Mouse (Mus musculus) MEL (cell line): Measurements from ENCODE around the gene AC170998.1. TPM values are rescaled to one million over a fixed set of nuclear protein-coding genes. Genes with fewer than 3 reads are reported as not detected.

ENCODE experiments used
- DNase-seq: peaks from one replicate; pipeline ENCODE4 v3.0.0; 2011; ENCODE audit warnings: low read depth, low spot score
- H3K27ac ChIP-seq: 2 replicates; pipeline ENCODE4 v1.5.1; 2012; ENCODE audit warnings: low read depth, mild to moderate bottlenecking, control low read depth, low read length, moderate library complexity; ENCODE audit not compliant: control insufficient read depth
- H3K27me3 ChIP-seq, 2 experiments: fragments of 150-350 bp in 1 of 2; sonication (generic) in 1 of 2; 2 replicates each; pipeline ENCODE4 v1.6.1; 2012; ENCODE audit warnings: low read length in 2 of 2, mild to moderate bottlenecking in 2 of 2, improper control_type of control experiment in 1 of 2, moderate library complexity in 1 of 2; ENCODE audit not compliant: insufficient read depth in 2 of 2, control insufficient read depth in 1 of 2
- H3K36me3 ChIP-seq, 2 experiments: 2 replicates each; pipeline ENCODE4 v1.6.1; 2012 to 2014; ENCODE audit warnings: low read length in 2 of 2, improper control_type of control experiment in 1 of 2, inconsistent platforms in 1 of 2, mild to moderate bottlenecking in 1 of 2; ENCODE audit not compliant: insufficient read depth in 2 of 2, control insufficient read depth in 1 of 2
- H3K4me1 ChIP-seq, 2 experiments: fragments of 150-350 bp in 1 of 2; sonication (generic) in 1 of 2; 2 replicates each; pipeline ENCODE4 v1.6.1; 2012; ENCODE audit warnings: low read length in 2 of 2, improper control_type of control experiment in 1 of 2, mild to moderate bottlenecking in 1 of 2; ENCODE audit not compliant: insufficient read depth in 2 of 2, control insufficient read depth in 1 of 2
- H3K4me3 ChIP-seq, 2 experiments: fragments of 150-350 bp in 1 of 2; sonication (generic) in 1 of 2; 2 replicates each; pipeline ENCODE4 v1.5.1; 2012; ENCODE audit warnings: low read depth in 2 of 2, low read length in 2 of 2, mild to moderate bottlenecking in 2 of 2, moderate library complexity in 2 of 2, control low read depth in 1 of 2, improper control_type of control experiment in 1 of 2; ENCODE audit not compliant: control insufficient read depth in 1 of 2, insufficient read depth in 1 of 2
- H3K79me2 ChIP-seq: 2 replicates; pipeline ENCODE4 v1.6.1; 2012; ENCODE audit warnings: mild to moderate bottlenecking, low read length, moderate library complexity; ENCODE audit not compliant: control insufficient read depth, poor library complexity, insufficient read depth
- H3K9ac ChIP-seq: 2 replicates; pipeline ENCODE4 v1.6.1; 2012; ENCODE audit warnings: low read depth, mild to moderate bottlenecking, control low read depth, low read length, moderate library complexity; ENCODE audit not compliant: control insufficient read depth, poor library complexity, severe bottlenecking
- H3K9me3 ChIP-seq: fragments of 150-350 bp; sonication (generic); replicated peaks from 2 replicates; pipeline ENCODE4 v1.6.1; 2012; ENCODE audit warnings: mild to moderate bottlenecking, low read length, improper control_type of control experiment, moderate library complexity; ENCODE audit not compliant: insufficient read depth
- BHLHE40 ChIP-seq: IDR thresholded peaks from 2 replicates; pipeline ENCODE4 v1.6.1; 2012; ENCODE audit warnings: low read depth, mild to moderate bottlenecking, inconsistent platforms, low read length, improper control_type of control experiment, borderline replicate concordance
- CHD1 ChIP-seq: IDR thresholded peaks from 2 replicates; pipeline ENCODE4 v1.6.1; 2012; ENCODE audit warnings: low read depth, mild to moderate bottlenecking, inconsistent platforms, low read length, improper control_type of control experiment
- CHD2 ChIP-seq: IDR thresholded peaks from 2 replicates; pipeline ENCODE4 v1.6.1; 2011; ENCODE audit warnings: low read length, improper control_type of control experiment
- CTCF ChIP-seq, 3 experiments: IDR thresholded peaks in 2 of 3; conservative IDR thresholded peaks in 1 of 3; 2 replicates each; pipeline ENCODE4 v1.5.1; 2011 to 2012; ENCODE audit warnings: low read length in 3 of 3, low read depth in 2 of 3, mild to moderate bottlenecking in 2 of 3, improper control_type of control experiment in 1 of 3, inconsistent platforms in 1 of 3, mixed read lengths in 1 of 3, moderate library complexity in 1 of 3; ENCODE audit not compliant: control insufficient read depth in 1 of 3, insufficient read depth in 1 of 3, poor library complexity in 1 of 3, severe bottlenecking in 1 of 3
- E2F4 ChIP-seq: IDR thresholded peaks from 2 replicates; pipeline ENCODE4 v1.6.1; 2011; ENCODE audit warnings: low read depth, low read length, improper control_type of control experiment, borderline replicate concordance
- ELF1 ChIP-seq: IDR thresholded peaks from 2 replicates; pipeline ENCODE4 v1.6.1; 2014; ENCODE audit warnings: low read depth, mild to moderate bottlenecking, inconsistent platforms, low read length, improper control_type of control experiment, moderate library complexity
- EP300 ChIP-seq, 2 experiments: IDR thresholded peaks; 2 replicates each; pipeline ENCODE4 v1.6.1; 2011; ENCODE audit warnings: improper control_type of control experiment in 2 of 2, low read length in 2 of 2, low read depth in 1 of 2, mild to moderate bottlenecking in 1 of 2
- ETS1 ChIP-seq: IDR thresholded peaks from 2 replicates; pipeline ENCODE4 v1.6.1; 2012; ENCODE audit warnings: low read depth, mild to moderate bottlenecking, inconsistent platforms, low read length, improper control_type of control experiment, moderate library complexity
- GABPA ChIP-seq: IDR thresholded peaks from 2 replicates; pipeline ENCODE4 v1.6.1; 2012; ENCODE audit warnings: low read depth, mild to moderate bottlenecking, inconsistent platforms, low read length, improper control_type of control experiment, moderate library complexity
- GATA1 ChIP-seq: IDR thresholded peaks from 2 replicates; pipeline ENCODE4 v1.6.1; 2011; ENCODE audit warnings: low read depth, low read length, improper control_type of control experiment
- HCFC1 ChIP-seq: IDR thresholded peaks from 2 replicates; pipeline ENCODE4 v1.6.1; 2012; ENCODE audit warnings: low read depth, mild to moderate bottlenecking, inconsistent platforms, low read length, improper control_type of control experiment, moderate library complexity
- KAT2A ChIP-seq: conservative IDR thresholded peaks from 2 replicates; pipeline ENCODE4 v1.6.1; 2012; ENCODE audit warnings: low read depth, low read length, improper control_type of control experiment, inconsistent platforms
- MAFK ChIP-seq: IDR thresholded peaks from 2 replicates; pipeline ENCODE4 v1.6.1; 2011; ENCODE audit warnings: low read depth, mild to moderate bottlenecking, low read length, improper control_type of control experiment, borderline replicate concordance
- MAZ ChIP-seq: IDR thresholded peaks from 2 replicates; pipeline ENCODE4 v1.6.1; 2012; ENCODE audit warnings: low read depth, mild to moderate bottlenecking, inconsistent platforms, low read length, improper control_type of control experiment
- MEF2A ChIP-seq: IDR thresholded peaks from 2 replicates; pipeline ENCODE4 v1.6.1; 2014; ENCODE audit warnings: low read depth, mild to moderate bottlenecking, inconsistent platforms, low read length, improper control_type of control experiment; ENCODE audit not compliant: poor library complexity, insufficient replicate concordance, severe bottlenecking; ENCODE audit errors: extremely low read depth
- MXI1 ChIP-seq: IDR thresholded peaks from 2 replicates; pipeline ENCODE4 v1.6.1; 2011; ENCODE audit warnings: mild to moderate bottlenecking, low read depth, low read length, improper control_type of control experiment
- MYC ChIP-seq: IDR thresholded peaks from 2 replicates; pipeline ENCODE4 v1.6.1; 2011; ENCODE audit warnings: low read depth, mild to moderate bottlenecking, low read length, improper control_type of control experiment, moderate library complexity
- NELFE ChIP-seq: IDR thresholded peaks from 2 replicates; pipeline ENCODE4 v1.6.1; 2011; ENCODE audit warnings: low read depth, low read length, improper control_type of control experiment
- NRF1 ChIP-seq: IDR thresholded peaks from 2 replicates; pipeline ENCODE4 v1.6.1; 2014; ENCODE audit warnings: low read depth, mild to moderate bottlenecking, inconsistent platforms, low read length, improper control_type of control experiment, moderate library complexity; ENCODE audit not compliant: poor library complexity, insufficient read depth, severe bottlenecking
- POLR2AphosphoS2 ChIP-seq: IDR thresholded peaks from 2 replicates; pipeline ENCODE4 v1.6.1; 2011; ENCODE audit warnings: low read length, improper control_type of control experiment
- POLR2AphosphoS5 ChIP-seq: IDR thresholded peaks from 2 replicates; pipeline ENCODE4 v1.6.1; 2012; ENCODE audit warnings: low read depth, borderline replicate concordance, mild to moderate bottlenecking, inconsistent platforms, low read length, moderate library complexity, mixed read lengths
- RAD21 ChIP-seq: IDR thresholded peaks from 2 replicates; pipeline ENCODE4 v1.6.1; 2011; ENCODE audit warnings: mild to moderate bottlenecking, low read depth, low read length, improper control_type of control experiment
- RCOR1 ChIP-seq: IDR thresholded peaks from 2 replicates; pipeline ENCODE4 v1.6.1; 2012; ENCODE audit warnings: low read depth, mild to moderate bottlenecking, inconsistent platforms, low read length, improper control_type of control experiment
- SMC3 ChIP-seq: IDR thresholded peaks from 2 replicates; pipeline ENCODE4 v1.6.1; 2011; ENCODE audit warnings: low read depth, low read length, improper control_type of control experiment
- TAL1 ChIP-seq: IDR thresholded peaks from 2 replicates; pipeline ENCODE4 v1.6.1; 2012; ENCODE audit warnings: mild to moderate bottlenecking, inconsistent platforms, low read length, moderate library complexity, mixed read lengths
- TBP ChIP-seq: IDR thresholded peaks from 2 replicates; pipeline ENCODE4 v1.8.0; 2011; ENCODE audit warnings: low read depth, low read length, improper control_type of control experiment
- TCF12 ChIP-seq: IDR thresholded peaks from 2 replicates; pipeline ENCODE4 v1.6.1; 2014; ENCODE audit warnings: low read depth, mild to moderate bottlenecking, inconsistent platforms, low read length, improper control_type of control experiment, moderate library complexity
- UBTF ChIP-seq: IDR thresholded peaks from 2 replicates; pipeline ENCODE4 v1.6.1; 2012; ENCODE audit warnings: low read depth, mild to moderate bottlenecking, inconsistent platforms, low read length, improper control_type of control experiment, moderate library complexity, borderline replicate concordance; ENCODE audit not compliant: insufficient read depth
- USF1 ChIP-seq: IDR thresholded peaks from 2 replicates; pipeline ENCODE4 v1.6.1; 2014; ENCODE audit warnings: low read depth, mild to moderate bottlenecking, inconsistent platforms, low read length, improper control_type of control experiment, moderate library complexity
- USF2 ChIP-seq, 2 experiments: IDR thresholded peaks; 2 replicates each; pipeline ENCODE4 v1.6.1; 2011 to 2012; ENCODE audit warnings: improper control_type of control experiment in 2 of 2, low read length in 2 of 2, borderline replicate concordance in 1 of 2, inconsistent platforms in 1 of 2, low read depth in 1 of 2, mild to moderate bottlenecking in 1 of 2; ENCODE audit not compliant: insufficient read depth in 1 of 2
- ZC3H11A ChIP-seq: IDR thresholded peaks from 2 replicates; pipeline ENCODE4 v1.6.1; 2012; ENCODE audit warnings: low read depth, mild to moderate bottlenecking, inconsistent platforms, low read length, improper control_type of control experiment
- ZKSCAN1 ChIP-seq: IDR thresholded peaks from 2 replicates; pipeline ENCODE4 v1.6.1; 2012; ENCODE audit warnings: low read depth, mild to moderate bottlenecking, inconsistent platforms, low read length, improper control_type of control experiment, moderate library complexity
- ZMIZ1 ChIP-seq: IDR thresholded peaks from 2 replicates; pipeline ENCODE4 v1.6.1; 2012; ENCODE audit warnings: low read depth, mild to moderate bottlenecking, inconsistent platforms, low read length, improper control_type of control experiment, moderate library complexity
- ZNF384 ChIP-seq: IDR thresholded peaks from 2 replicates; pipeline ENCODE4 v1.6.1; 2012; ENCODE audit warnings: low read depth, mild to moderate bottlenecking, inconsistent platforms, low read length, improper control_type of control experiment
- polyA plus RNA-seq, 2 experiments: library from polyadenylated mRNA; stranded (reverse) in 1 of 2; unstranded in 1 of 2; fragments of >175 nt in 1 of 2; fragments of >200 nt in 1 of 2; gene quantifications; 2 replicates each; pipeline versions ENCODE4 v1.2.1 to v1.2.4; 2012; ENCODE audit warnings: low replicate concordance in 2 of 2, low read depth in 1 of 2; ENCODE audit not compliant: insufficient read length in 2 of 2, insufficient read depth in 1 of 2, missing spikeins in 1 of 2
- total RNA-seq: library from RNA; depleted of rRNA; stranded (reverse); fragments of 300-350 nt; gene quantifications from 2 replicates; pipeline ENCODE4 v1.2.3, GENCODE M21; 2012

Gene AC170998.1
- total and polyA plus RNA-seq, 3 experiments: 0.42 TPM; not detected in 1

- Histone ChIP-seq H3K27me3 (no peaks in the 10 kb centered on the region), H3K27ac (peak within 1 kb of the TSS; percentile 88), H3K9ac (peak within 1 kb of the TSS; percentile 97), H3K9me3 (no peaks in the 10 kb centered on the region), H3K4me1 (peaks cover 5 to 21% of the 10 kb centered on the region in 2 experiments), H3K4me3 (peak within 1 kb of the TSS; percentile 58 to 97), H3K36me3 (peaks cover 0 to 41% of the 10 kb centered on the region in 2 experiments; a peak in 2 of 4 replicates), H3K79me2 (peaks cover 50% of the 10 kb centered on the region)
- peak; percentile 99 for DNase-seq
- TF ChIP-seq BHLHE40 (no peak), GABPA (no peak), ZNF384 (no peak), USF1 (no peak), MYC (0 out of 2 replicates have a peak, but pooled peaks have one; percentile 13), RAD21 (peak; percentile 79), E2F4 (0 out of 2 replicates have a peak, but pooled peaks have one; percentile 70), CTCF (IDR thresholded peaks at IDR 0.05 in 2 of 3, conservative IDR thresholded peaks at IDR 0.05 in 1 of 3; ENCODE audit: control insufficient read depth in 1 of 3, insufficient read depth in 1 of 3, low read depth in 2 of 3, low read length in 3 of 3, poor library complexity in 1 of 3, severe bottlenecking in 1 of 3) (peak; percentile 43 to 81 (median 71)), MAZ (peak; percentile 99), KAT2A (no peak; the same call in 1 of the 2 replicates), SMC3 (peak; percentile 44), MAFK (no peak), POLR2AphosphoS2 (peak; percentile 94), ZC3H11A (no peak), ELF1 (peak; percentile 72), NELFE (peak; percentile 97), ZMIZ1 (peak; percentile 92), NRF1 (peak; percentile 25; the same call in 1 of the 2 replicates), HCFC1 (peak; percentile 86), TBP (peak; percentile 68; the same call in 1 of the 2 replicates), ETS1 (peak; percentile 28), EP300 (IDR thresholded peaks at IDR 0.05; ENCODE audit: low read depth in 1 of 2, low read length in 2 of 2) (no peak), TCF12 (peak; percentile 70), CHD1 (no peak), UBTF (0 out of 2 replicates have a peak, but pooled peaks have one; percentile 35), POLR2AphosphoS5 (no peak; the same call in 1 of the 2 replicates), GATA1 (no peak), RCOR1 (no peak), MEF2A (no peak), ZKSCAN1 (no peak), USF2 (IDR thresholded peaks at IDR 0.05; ENCODE audit: borderline replicate concordance in 1 of 2, insufficient read depth in 1 of 2, low read depth in 1 of 2, low read length in 2 of 2) (no peak), TAL1 (no peak), MXI1 (no peak; the same call in 1 of the 2 replicates), CHD2 (peak; percentile 100)
Observed at GRCm38 (mm10) chr17:28690776-28691686, 34.9 kb upstream of the AC170998.1 start, which contains the start of gene Mapk14. Mapk14 (plus strand) TSS chr17:28691329.
